Mouse (Mus musculus) CD4-positive, CD25-positive, alpha-beta regulatory T cell (primary cell): ENCODE measurements around the gene BC052040. TPM values are rescaled to one million over a fixed set of nuclear protein-coding genes. Genes with fewer than 3 reads are reported as not detected.

Experiments
- polyA plus RNA-seq: library from polyadenylated mRNA; unstranded; fragments of 100-300 nt; shearing (Covaris generic); gene quantifications from one replicate; pipeline ENCODE4 v1.2.1, GENCODE M21; 2017

BC052040 gene
- polyA plus RNA-seq: 8.3 TPM

GRCm38 (mm10) chr2:115581241-115581988 is at the start of gene BC052040:
BC052040 (plus strand) TSS chr2:115581716.

